Mouse (Mus musculus): ENCODE results near the gene Tmem178b.

- no peak for TF ChIP-seq CTCF (IDR thresholded peaks at IDR 0.05; ENCODE audit: borderline replicate concordance, insufficient read depth, low read length)
- no peak for TF ChIP-seq POLR2A (IDR thresholded peaks at IDR 0.05; ENCODE audit: low read depth, low read length)
Measured at GRCm38 (mm10) chr6:39914956-39915355, 41.9 kb downstream of the Tmem178b start.

Data from embryonic fibroblast, embryonic 13.5 days (primary cell).